Mouse (Mus musculus): ENCODE data around the gene Kank4.
"Not testable (repeated sequence)": the region's sequence is repeated elsewhere in the genome, so short reads cannot be mapped to it uniquely, and the experiment has no call there.

Kank4 gene

GRCm38 (mm10) chr4:98776721-98777427, 40.5 kb downstream of the Kank4 start:
- DNase-seq (ENCODE audit: low spot score): no peak

- DNase-seq (ENCODE audit: low spot score): no peak
These were observed 43.6 kb downstream of the Kank4 start for GRCm38 (mm10) chr4:98773785-98774184.

GRCm38 (mm10) chr4:98767134-98768133, 49.9 kb downstream of the Kank4 start:
- DNase-seq (ENCODE audit: low spot score): no peak

- no peak for DNase-seq (ENCODE audit: low spot score)
These were observed 58.3 kb downstream of the Kank4 start for GRCm38 (mm10) chr4:98758872-98759518.

GRCm38 (mm10) chr4:98758012-98758821, 59.1 kb downstream of the Kank4 start:
- DNase-seq (ENCODE audit: low spot score): no peak

GRCm38 (mm10) chr4:98756141-98756540, 61.2 kb downstream of the Kank4 start:
- DNase-seq (ENCODE audit: low spot score): no peak

GRCm38 (mm10) chr4:98754456-98754855, 62.9 kb downstream of the Kank4 start:
- DNase-seq (ENCODE audit: low spot score): no peak

- DNase-seq (ENCODE audit: low spot score): no peak
These were observed 73.5 kb downstream of the Kank4 start for GRCm38 (mm10) chr4:98743906-98744210.

GRCm38 (mm10) chr4:98743209-98743905, 74.0 kb downstream of the Kank4 start:
- no peak for DNase-seq (ENCODE audit: low spot score)

GRCm38 (mm10) chr4:98739753-98740152, 77.6 kb downstream of the Kank4 start:
- DNase-seq (ENCODE audit: low spot score): no peak

- no peak for DNase-seq (ENCODE audit: low spot score)
These were observed 83.7 kb downstream of the Kank4 start for GRCm38 (mm10) chr4:98733660-98734059.

- DNase-seq (ENCODE audit: low spot score): no peak
These were observed 88.6 kb downstream of the Kank4 start for GRCm38 (mm10) chr4:98728716-98729115.

GRCm38 (mm10) chr4:98727959-98728347, 89.4 kb downstream of the Kank4 start:
- no peak for DNase-seq (ENCODE audit: low spot score)

GRCm38 (mm10) chr4:98727295-98727958, 89.9 kb downstream of the Kank4 start:
- no peak for DNase-seq (ENCODE audit: low spot score)

GRCm38 (mm10) chr4:98726590-98727237, 90.6 kb downstream of the Kank4 start, which contains the start of gene L1td1:
TSS of gene L1td1 (plus strand) at chr4:98726734.
- no peak for DNase-seq (ENCODE audit: low spot score)

GRCm38 (mm10) chr4:98725439-98725838, 91.9 kb downstream of the Kank4 start:
- DNase-seq (ENCODE audit: low spot score): no peak

- DNase-seq (ENCODE audit: low spot score): not testable (repeated sequence)
These were observed 92.7 kb downstream of the Kank4 start for GRCm38 (mm10) chr4:98724682-98725081.

GRCm38 (mm10) chr4:98722454-98722853, 94.9 kb downstream of the Kank4 start:
- DNase-seq (ENCODE audit: low spot score): peak; percentile 39

GRCm38 (mm10) chr4:98718547-98718917, 98.8 kb downstream of the Kank4 start:
- no peak for DNase-seq (ENCODE audit: low spot score)

All from ovary, postnatal 14 days (tissue).